Mouse (Mus musculus): ENCODE measurements around the gene Sidt2. TPM values are rescaled to one million over a fixed set of nuclear protein-coding genes. Genes with fewer than 3 reads are reported as not detected.
A peak's percentile ranks its signal among the peaks of the same experiment; 100 is the strongest.

Gene Sidt2
- total RNA-seq, 2 experiments from 2014 or later: 161 to 261 TPM

DNA sequence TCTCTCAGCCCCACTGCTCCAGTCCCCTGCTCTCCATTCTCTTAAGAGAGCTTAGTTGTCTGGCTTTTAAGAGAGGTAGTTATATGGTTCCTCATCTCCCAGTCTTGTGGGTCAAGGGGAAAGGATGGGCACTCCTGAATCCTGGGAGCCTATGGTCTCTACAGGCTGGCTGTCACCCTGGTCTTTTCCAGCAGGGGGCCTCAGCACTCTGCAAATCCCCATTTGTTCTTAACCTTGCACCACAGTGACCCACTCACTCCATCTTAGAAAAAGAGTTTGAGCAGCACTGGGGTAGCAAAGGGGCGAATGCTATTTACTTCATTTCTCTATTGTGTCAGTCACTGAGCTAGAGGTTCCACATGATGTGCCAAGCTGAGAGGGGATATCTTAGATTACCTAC, 43.4 kb downstream of the Sidt2 start:
- DNase-seq: peak; percentile 74 to 78

- no peak for DNase-seq
Observed at GRCm38 (mm10) chr9:45910995-45911394, 44.1 kb downstream of the Sidt2 start.

DNA sequence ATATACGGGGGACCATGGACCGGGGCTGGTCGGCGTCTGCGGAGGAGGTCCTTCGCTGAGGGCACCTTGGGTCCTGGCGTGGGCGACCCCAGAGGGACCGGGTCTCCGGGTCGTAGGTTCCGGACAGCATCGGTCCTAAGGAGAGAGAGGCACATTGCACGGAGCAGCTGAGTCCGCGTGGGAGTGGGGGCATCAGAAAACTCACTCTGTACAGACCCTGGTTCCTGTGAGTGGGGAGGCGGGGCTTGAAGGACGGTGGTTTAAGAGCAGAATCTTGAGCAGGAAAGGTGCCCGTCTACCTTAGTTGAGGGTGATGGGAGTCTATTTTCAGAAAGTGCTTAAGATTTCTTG, 48.0 kb downstream of the Sidt2 start:
- DNase-seq: peak in 1 of 2 experiments; percentile 30

- peak; percentile 96 to 97 for DNase-seq
Observed at GRCm38 (mm10) chr9:45906355-45907077, 48.5 kb downstream of the Sidt2 start, which contains the start of the genes Pcsk7 and Rnf214. Gene Pcsk7, plus strand, starts transcription at chr9:45906497. Gene Rnf214, minus strand, starts transcription at chr9:45906911.

- no peak for DNase-seq
Observed at GRCm38 (mm10) chr9:45905811-45906237, 49.2 kb downstream of the Sidt2 start.

DNA sequence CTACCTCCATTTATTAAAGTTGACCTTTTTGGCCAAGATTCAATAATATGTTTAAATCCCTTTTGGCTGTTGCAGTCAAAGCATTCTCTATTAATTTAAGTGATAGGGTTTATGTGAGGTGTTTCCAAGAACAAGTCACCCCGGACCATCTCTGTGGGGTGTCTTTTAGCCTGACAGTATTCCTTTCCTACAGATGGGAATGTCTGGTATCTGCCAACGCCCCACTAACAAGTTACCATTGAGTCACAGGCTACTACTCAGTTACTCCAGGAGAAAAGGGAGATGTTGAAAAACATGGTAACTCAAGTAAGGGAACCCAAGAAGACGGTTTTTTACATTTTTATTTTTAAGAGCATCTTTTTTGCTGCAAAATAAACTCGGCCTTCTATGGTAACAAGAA, 49.9 kb downstream of the Sidt2 start:
- no peak for DNase-seq

- no peak for DNase-seq
Observed at GRCm38 (mm10) chr9:45893681-45894080, 61.4 kb downstream of the Sidt2 start.

Small RNA genes within 50 kb of the gene (microRNA-seq; reads per million reads assigned to microRNA genes)
- not detected for gene Mir7087

Other genes with a start within 250 kb of the Sidt2 start
- 10 to 100 TPM; 11.6 to 12.2 TPM for gene Cep164, start 126.6 kb downstream of the Sidt2 start, total RNA-seq (2021)
- gene Bace1, start 116.7 kb downstream of the Sidt2 start, total RNA-seq (2021): 10 to 100 TPM; 24.3 to 32.0 TPM
- 10 to 100 TPM; 26.9 to 28.6 TPM for gene Pcsk7, start 48.8 kb downstream of the Sidt2 start, total RNA-seq (2021)
- gene Rnf214, start 48.3 kb downstream of the Sidt2 start, total RNA-seq (2021): 10 to 100 TPM; 42.5 to 46.6 TPM
- gene Tagln, start 19.2 kb downstream of the Sidt2 start, total RNA-seq (2021): 100 to 1,000 TPM in 1 of 2 experiments, 10 to 100 TPM in 1; 90.4 to 182 TPM
- 100 to 1,000 TPM; 148 to 173 TPM for gene Pafah1b2, start 57.4 kb upstream of the Sidt2 start, total RNA-seq (2021)
- gene Sik3, start 57.6 kb upstream of the Sidt2 start, total RNA-seq (2021): 10 to 100 TPM; 55.1 to 60.0 TPM